Mouse (Mus musculus) hindbrain, embryonic 12.5 days (tissue): ENCODE results near the gene Zfp511. TPM values are rescaled to one million over a fixed set of nuclear protein-coding genes. Genes with fewer than 3 reads are reported as not detected.
A peak's percentile ranks its signal among the peaks of the same experiment; 100 is the strongest.

Source experiments
- ATAC-seq: fragments of 200-750 bp; cut with Nextera tagmentation; 2 replicates; pipeline ENCODE4 v1.8.0; 2017; ENCODE audit warnings: moderate TSS enrichment; ENCODE audit not compliant: low FRiP score
- H3K27ac ChIP-seq: fragments of 300-500 bp; sonication (generic); 2 replicates; pipeline ENCODE4 v1.5.1; 2016; ENCODE audit warnings: mild to moderate bottlenecking
- H3K27me3 ChIP-seq: fragments of 300-500 bp; sonication (generic); 2 replicates; pipeline ENCODE4 v1.6.1; 2016; ENCODE audit warnings: mild to moderate bottlenecking
- H3K36me3 ChIP-seq: fragments of 300-500 bp; sonication (generic); 2 replicates; pipeline ENCODE4 v1.6.1; 2016; ENCODE audit warnings: mild to moderate bottlenecking
- H3K4me1 ChIP-seq: fragments of 300-500 bp; sonication (generic); 2 replicates; pipeline ENCODE4 v1.6.1; 2016
- H3K4me2 ChIP-seq: fragments of 300-500 bp; sonication (generic); replicated peaks from 2 replicates; pipeline ENCODE4 v1.6.1; 2016; ENCODE audit warnings: mild to moderate bottlenecking
- H3K4me3 ChIP-seq: fragments of 300-500 bp; sonication (generic); 2 replicates; pipeline ENCODE4 v1.5.1; 2016; ENCODE audit warnings: mild to moderate bottlenecking
- H3K9ac ChIP-seq: fragments of 300-500 bp; sonication (generic); 2 replicates; pipeline ENCODE4 v1.6.1; 2016; ENCODE audit warnings: mild to moderate bottlenecking, moderate library complexity
- H3K9me3 ChIP-seq: fragments of 300-500 bp; sonication (generic); replicated peaks from 2 replicates; pipeline ENCODE4 v1.6.1; 2016; ENCODE audit warnings: mild to moderate bottlenecking
- WGBS: fragments of 180-500 bp; shearing (Covaris S2); methylation state at CpG from one replicate; pipeline ENCODE4 v1.1.7; 2016; 5-methylcytosine and 5-hydroxymethylcytosine counted together
- polyA plus RNA-seq: library from polyadenylated mRNA; unstranded; fragments of >200 nt; fragmentation: Nextera tagmentation; extraction: Ambion mirVana; gene quantifications from 2 replicates; pipeline ENCODE4 v1.2.1, GENCODE M21; 2016

Zfp511 gene
- 45.6 and 45.9 TPM in 2 replicates for polyA plus RNA-seq

DNA sequence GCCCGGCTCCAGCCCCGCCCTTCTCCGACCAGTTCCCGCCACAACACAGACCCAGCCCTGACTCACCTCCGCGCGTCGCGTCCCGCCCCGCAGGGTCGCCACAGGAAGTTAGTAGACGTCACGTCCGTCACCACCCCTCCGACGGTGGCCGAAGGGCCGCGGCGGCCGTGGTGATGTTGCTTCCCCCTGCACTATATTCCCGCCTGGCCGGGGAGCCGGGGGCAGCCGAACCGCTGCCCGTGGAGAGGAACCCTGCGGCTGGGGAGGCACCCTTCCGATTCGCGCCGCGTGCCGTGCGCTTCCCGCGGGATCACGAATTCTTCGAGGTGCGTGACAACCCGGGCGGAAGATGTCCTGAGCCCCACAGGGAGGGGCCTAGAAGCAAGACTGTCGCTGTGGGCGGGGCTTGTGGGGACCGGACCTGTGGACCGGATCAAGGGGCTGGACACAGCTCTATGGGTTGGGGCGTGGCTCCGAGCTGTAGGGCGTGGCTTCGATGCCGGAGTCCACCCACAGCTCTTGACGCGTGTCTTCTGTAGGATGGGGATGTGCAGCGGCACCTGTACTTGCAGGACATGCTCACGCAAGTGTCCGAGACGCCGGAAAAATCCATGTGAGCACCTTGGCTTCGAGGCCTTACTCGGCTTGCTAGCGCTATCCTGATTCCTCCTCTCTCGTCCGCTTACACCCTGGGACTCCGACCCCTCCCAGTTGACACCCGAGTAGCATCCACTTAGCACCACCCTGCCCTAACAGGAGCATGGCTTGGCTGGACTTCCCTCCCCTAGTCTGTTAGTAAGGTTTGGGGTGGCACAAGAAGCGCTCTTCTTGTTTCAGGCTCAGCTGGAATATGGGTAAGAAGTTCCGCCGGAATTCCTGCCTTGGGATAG is at the start of gene Zfp511, which contains the start of gene Tubgcp2:
Zfp511 (plus strand) TSS at position 111 of the 890 bp plus-strand sequence.
Tubgcp2 (minus strand) TSS at position 389 of the 890 bp plus-strand sequence.
- Histone ChIP-seq H3K9me3 (no peaks in the 10 kb centered on the region), H3K36me3 (peaks cover 34% of the 10 kb centered on the region), H3K9ac (peak within 1 kb of the TSS; percentile 85), H3K4me1 (peaks cover 18% of the 10 kb centered on the region), H3K27me3 (no peaks in the 10 kb centered on the region), H3K27ac (peak within 1 kb of the TSS; percentile 91), H3K4me3 (peak within 1 kb of the TSS; percentile 82), H3K4me2 (peak within 1 kb of the TSS; percentile 84)
- ATAC-seq: peak; percentile 97
- WGBS: 2% methylated on average over 67 of the region's 69 CpGs

DNA sequence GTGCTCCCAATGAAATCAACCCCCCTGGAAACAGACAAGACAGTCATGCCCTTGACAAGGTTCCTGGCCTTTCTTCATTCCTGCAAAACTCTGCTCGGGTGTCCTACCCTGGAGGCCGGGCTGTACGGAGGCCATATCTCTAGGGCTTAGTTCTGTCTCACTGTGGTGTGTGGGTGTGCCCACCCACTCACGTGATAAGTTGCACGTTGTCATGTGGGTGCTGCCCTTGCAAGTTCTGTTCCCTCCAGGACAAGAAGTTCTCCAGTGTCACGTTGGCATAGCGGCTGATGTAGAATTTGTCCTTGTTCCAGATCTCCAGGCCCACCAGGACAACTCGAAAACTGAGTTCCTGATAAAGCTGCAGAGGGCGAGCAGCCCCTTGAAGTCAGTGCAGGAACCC is 47.9 kb upstream of the Zfp511 start:
- ATAC-seq: no peak
- 90% methylated on average over 9 of the region's 9 CpGs for WGBS
- Histone ChIP-seq H3K27ac (no peak overlapping the region), H3K9me3 (no peaks in the 10 kb centered on the region), H3K4me1 (no peaks in the 10 kb centered on the region), H3K36me3 (peaks cover 23% of the 10 kb centered on the region), H3K4me2 (no peak overlapping the region), H3K4me3 (no peak overlapping the region), H3K27me3 (no peaks in the 10 kb centered on the region), H3K9ac (no peak overlapping the region)

DNA sequence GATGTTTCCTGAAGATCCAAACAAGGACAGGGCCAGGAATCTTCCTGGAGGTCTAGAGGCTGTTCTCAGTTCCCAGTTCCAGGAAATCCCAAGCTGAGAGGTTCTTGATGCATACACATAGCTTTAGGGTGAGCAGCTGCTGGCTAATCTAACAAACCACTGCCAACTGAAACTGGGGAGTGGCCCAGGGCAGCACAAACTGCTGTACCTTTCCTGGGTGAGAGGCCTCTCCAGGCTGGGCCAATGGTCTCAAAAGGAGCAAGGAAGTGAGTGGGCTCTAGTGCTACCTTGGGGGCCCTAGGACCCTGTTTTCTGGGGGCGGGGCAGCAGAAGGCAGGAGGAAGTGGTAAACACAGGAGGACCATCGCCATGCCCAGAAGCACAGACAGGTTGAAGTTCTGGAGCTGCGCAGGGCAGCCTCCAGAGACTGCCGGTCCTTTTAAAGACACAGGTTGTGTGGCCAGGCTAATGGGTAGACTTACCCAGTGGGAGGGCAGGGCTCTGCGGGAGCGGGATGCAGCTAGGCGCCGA is 45.3 kb upstream of the Zfp511 start:
- H3K36me3 ChIP-seq: peaks cover 24% of the 10 kb centered on the region
- WGBS: 75% methylated on average over 8 of the region's 8 CpGs
- H3K4me3 ChIP-seq: no peak overlapping the region
- H3K9me3 ChIP-seq: no peaks in the 10 kb centered on the region
- ATAC-seq: no peak
- H3K27ac ChIP-seq: no peak overlapping the region
- H3K27me3 ChIP-seq: no peaks in the 10 kb centered on the region
- no peaks in the 10 kb centered on the region for H3K4me1 ChIP-seq
- H3K9ac ChIP-seq: no peak overlapping the region
- no peak overlapping the region for H3K4me2 ChIP-seq

DNA sequence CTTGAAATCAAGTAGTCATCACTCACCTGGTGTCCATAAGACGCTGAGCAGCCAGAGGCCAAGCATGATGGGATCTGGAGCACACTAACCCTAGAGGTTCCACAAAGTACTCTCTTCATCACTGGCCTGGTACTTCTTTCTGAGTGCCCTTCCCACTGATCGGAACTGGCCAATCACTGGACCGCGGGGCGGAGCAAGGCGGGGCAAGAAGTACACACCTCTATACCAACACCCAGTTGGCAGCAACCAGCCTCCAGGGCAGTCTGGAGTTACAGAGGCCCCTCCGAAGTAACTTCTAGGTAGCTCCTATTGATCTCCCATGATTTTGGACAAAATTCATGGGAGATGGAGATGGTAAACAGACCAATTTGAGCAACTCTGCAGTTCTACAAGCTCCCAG is 43.8 kb upstream of the Zfp511 start, which contains the start of gene Adam8:
Adam8 (minus strand) TSS at position 157 of the 400 bp plus-strand sequence.
- no peak within 1 kb of the TSS for H3K27ac ChIP-seq
- H3K4me2 ChIP-seq: no peak within 1 kb of the TSS
- H3K9me3 ChIP-seq: no peaks in the 10 kb centered on the region
- no peak for ATAC-seq
- no peak within 1 kb of the TSS for H3K4me3 ChIP-seq
- no peaks in the 10 kb centered on the region for H3K4me1 ChIP-seq
- no peaks in the 10 kb centered on the region for H3K27me3 ChIP-seq
- H3K36me3 ChIP-seq: peaks cover 27% of the 10 kb centered on the region
- 28% methylated on average over 7 of the region's 7 CpGs for WGBS
- no peak within 1 kb of the TSS for H3K9ac ChIP-seq

DNA sequence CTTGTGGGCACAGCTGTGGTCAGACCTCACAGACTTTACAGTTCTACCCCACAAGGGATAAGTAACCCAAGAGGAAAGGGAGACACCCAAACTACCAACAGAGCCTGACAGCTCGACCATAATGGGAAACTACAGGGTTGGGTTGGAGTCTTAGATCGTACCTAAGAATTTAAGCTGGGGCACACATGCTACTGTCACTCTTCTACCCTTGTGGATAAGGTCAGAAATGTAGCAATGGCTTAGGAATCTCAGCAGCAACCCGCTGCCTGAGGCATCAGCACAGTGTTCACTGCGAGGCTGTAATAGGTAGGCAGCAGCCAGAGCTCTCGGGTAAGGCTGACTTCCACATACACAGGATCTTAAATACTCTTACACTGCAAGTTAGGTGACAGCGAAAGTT is 42.7 kb upstream of the Zfp511 start:
- no peak overlapping the region for H3K27ac ChIP-seq
- ATAC-seq: no peak
- no peaks in the 10 kb centered on the region for H3K4me1 ChIP-seq
- no peak overlapping the region for H3K4me3 ChIP-seq
- peaks cover 35% of the 10 kb centered on the region for H3K36me3 ChIP-seq
- no peak overlapping the region for H3K9ac ChIP-seq
- 90% methylated on average over 6 of the region's 6 CpGs for WGBS
- H3K27me3 ChIP-seq: no peaks in the 10 kb centered on the region
- no peaks in the 10 kb centered on the region for H3K9me3 ChIP-seq
- H3K4me2 ChIP-seq: no peak overlapping the region

DNA sequence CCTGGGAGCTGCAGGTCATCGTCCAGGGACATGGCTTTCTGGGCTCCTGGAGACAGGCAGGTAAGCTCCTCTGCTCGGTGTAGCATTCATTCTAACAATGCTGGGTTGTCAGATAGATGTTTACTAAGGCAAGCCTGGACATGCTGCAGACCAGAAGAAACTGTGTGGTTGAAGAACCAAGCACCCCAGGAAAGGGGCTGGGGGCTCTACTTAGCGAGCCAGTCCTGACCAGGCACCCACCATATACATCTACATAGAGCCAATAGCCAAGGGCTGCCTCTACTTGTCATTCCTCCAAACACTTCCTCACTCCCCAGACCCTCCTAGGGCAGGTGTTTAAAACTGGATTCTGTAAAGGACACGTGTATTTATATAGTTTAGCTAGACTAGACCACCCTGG is 42.0 kb upstream of the Zfp511 start:
- no peak for ATAC-seq
- no peak overlapping the region for H3K4me2 ChIP-seq
- no peaks in the 10 kb centered on the region for H3K9me3 ChIP-seq
- H3K9ac ChIP-seq: no peak overlapping the region
- H3K4me1 ChIP-seq: no peaks in the 10 kb centered on the region
- H3K27me3 ChIP-seq: no peaks in the 10 kb centered on the region
- H3K4me3 ChIP-seq: no peak overlapping the region
- H3K36me3 ChIP-seq: peaks cover 42% of the 10 kb centered on the region
- no peak overlapping the region for H3K27ac ChIP-seq
- WGBS: 81% methylated on average over 4 of the region's 4 CpGs

DNA sequence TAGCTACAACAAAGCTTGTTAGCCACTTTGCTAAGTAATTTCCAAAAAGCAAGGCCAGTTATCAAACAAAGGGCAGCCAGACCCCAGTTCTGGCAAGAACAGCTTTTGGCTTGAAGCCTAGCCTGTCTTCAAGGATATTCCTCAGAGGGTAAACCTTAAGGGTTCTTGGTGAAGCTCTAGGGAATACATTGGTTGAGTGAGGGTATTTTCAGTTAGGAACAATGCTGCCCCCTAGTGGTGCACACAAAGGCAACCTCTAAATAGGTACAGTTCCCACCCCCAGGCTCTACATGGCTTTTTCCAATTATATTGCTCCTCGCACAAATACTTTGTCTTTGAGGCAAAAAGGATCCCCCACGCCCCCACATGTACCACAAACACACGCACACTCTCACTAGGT is 41.5 kb upstream of the Zfp511 start:
- Histone ChIP-seq H3K4me3 (no peak overlapping the region), H3K9ac (no peak overlapping the region), H3K4me2 (no peak overlapping the region), H3K36me3 (peaks cover 47% of the 10 kb centered on the region), H3K9me3 (no peaks in the 10 kb centered on the region), H3K27me3 (no peaks in the 10 kb centered on the region), H3K4me1 (no peaks in the 10 kb centered on the region), H3K27ac (no peak overlapping the region)
- WGBS: 43% methylated on average over 3 of the region's 3 CpGs
- no peak for ATAC-seq

DNA sequence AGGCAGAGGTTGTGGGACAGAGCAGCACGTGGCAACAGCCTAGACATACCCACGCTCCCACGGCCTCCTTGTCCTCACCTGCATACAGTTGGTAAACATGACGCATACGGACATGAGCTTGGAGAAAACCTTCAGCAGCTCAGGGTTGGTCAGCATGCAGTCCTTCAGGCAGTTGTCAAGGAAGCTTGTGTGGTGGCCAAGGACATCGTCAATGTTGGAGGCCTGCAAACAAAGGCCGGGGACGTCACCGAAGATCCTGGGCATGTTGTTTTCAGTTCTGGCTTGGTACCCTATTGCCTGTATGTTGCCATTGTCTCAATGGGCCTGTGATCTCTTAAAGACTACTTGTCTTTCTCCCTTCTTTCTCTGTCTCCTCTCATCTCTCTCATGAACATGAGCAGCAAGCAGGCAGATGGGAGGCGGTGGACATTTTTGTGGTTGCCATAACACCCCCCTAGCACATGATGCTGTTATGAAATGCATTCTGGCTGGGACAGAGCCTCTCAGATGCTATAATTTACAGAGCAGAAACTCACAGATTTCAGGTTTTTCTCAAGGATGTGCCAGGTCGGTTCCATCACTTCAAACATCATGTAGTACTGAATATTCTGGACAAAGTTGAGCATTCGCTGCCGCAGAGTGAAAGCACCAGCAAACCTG is 37.4 kb upstream of the Zfp511 start:
- Histone ChIP-seq H3K36me3 (peaks cover 83% of the 10 kb centered on the region), H3K4me1 (no peaks in the 10 kb centered on the region), H3K27me3 (no peaks in the 10 kb centered on the region), H3K4me2 (no peak overlapping the region), H3K4me3 (no peak overlapping the region), H3K27ac (no peak overlapping the region), H3K9me3 (no peaks in the 10 kb centered on the region), H3K9ac (no peak overlapping the region)
- WGBS: 97% methylated on average over 13 of the region's 13 CpGs
- ATAC-seq: no peak

DNA sequence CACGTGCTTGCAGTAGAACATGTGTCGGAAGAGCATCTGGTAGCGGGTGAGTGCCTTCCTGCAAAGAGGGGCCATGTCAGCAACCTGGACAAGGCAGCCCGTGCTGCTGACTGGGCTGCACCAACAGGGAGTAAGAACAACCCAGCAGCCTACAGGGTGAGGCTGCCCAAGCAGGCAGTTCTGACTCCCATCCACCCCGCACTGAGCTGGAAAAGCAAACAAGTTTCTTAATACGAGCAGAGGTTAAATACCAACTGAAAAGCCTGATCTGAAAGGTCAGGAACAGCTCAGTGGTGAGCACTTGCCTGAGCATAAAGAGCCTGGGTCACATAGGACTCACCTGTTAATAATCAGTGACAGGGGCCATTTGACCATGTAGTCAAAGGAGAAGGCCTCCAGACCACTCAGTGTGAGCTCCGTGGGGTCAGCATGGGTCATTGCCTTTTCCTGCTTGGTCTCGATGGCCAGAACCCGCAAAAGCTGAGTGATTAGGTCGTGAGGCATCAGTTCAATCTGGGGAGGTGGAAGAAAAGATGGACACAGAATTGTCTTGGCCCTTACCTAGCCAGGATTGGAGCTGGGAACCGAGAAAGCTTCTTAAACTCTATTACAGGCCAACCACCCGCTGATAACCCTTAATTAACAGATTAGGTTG is 35.0 kb upstream of the Zfp511 start:
- H3K27me3 ChIP-seq: no peaks in the 10 kb centered on the region
- no peak for ATAC-seq
- 57% methylated on average over 12 of the region's 12 CpGs for WGBS
- no peak overlapping the region for H3K27ac ChIP-seq
- H3K4me2 ChIP-seq: no peak overlapping the region
- H3K4me1 ChIP-seq: no peaks in the 10 kb centered on the region
- H3K4me3 ChIP-seq: no peak overlapping the region
- peaks cover 93% of the 10 kb centered on the region for H3K36me3 ChIP-seq
- no peaks in the 10 kb centered on the region for H3K9me3 ChIP-seq
- H3K9ac ChIP-seq: no peak overlapping the region

DNA sequence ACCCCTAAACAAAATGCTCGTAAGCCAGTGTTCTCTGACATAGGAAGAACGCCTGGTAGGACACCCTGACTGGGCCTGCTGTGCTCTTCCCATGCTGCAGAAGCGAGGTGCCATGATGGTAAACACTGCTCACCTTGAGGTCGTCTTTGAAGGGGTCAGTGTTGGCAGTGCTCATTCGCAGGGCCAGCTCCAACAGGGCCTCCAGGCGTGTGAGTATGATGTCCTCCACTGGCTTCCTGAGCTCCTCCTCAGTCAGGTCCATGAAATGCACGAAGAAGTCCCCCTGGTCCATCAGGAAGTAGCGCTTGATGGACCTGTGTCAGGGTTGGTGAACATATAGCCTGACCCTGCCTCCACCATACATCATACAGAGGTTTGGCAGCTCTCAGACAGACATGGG is 31.5 kb upstream of the Zfp511 start:
- ATAC-seq: no peak
- Histone ChIP-seq H3K4me3 (no peak overlapping the region), H3K27ac (no peak overlapping the region), H3K4me1 (no peaks in the 10 kb centered on the region), H3K27me3 (no peaks in the 10 kb centered on the region), H3K36me3 (peaks cover 76% of the 10 kb centered on the region), H3K9ac (no peak overlapping the region), H3K9me3 (no peaks in the 10 kb centered on the region), H3K4me2 (no peak overlapping the region)
- 92% methylated on average over 8 of the region's 8 CpGs for WGBS

DNA sequence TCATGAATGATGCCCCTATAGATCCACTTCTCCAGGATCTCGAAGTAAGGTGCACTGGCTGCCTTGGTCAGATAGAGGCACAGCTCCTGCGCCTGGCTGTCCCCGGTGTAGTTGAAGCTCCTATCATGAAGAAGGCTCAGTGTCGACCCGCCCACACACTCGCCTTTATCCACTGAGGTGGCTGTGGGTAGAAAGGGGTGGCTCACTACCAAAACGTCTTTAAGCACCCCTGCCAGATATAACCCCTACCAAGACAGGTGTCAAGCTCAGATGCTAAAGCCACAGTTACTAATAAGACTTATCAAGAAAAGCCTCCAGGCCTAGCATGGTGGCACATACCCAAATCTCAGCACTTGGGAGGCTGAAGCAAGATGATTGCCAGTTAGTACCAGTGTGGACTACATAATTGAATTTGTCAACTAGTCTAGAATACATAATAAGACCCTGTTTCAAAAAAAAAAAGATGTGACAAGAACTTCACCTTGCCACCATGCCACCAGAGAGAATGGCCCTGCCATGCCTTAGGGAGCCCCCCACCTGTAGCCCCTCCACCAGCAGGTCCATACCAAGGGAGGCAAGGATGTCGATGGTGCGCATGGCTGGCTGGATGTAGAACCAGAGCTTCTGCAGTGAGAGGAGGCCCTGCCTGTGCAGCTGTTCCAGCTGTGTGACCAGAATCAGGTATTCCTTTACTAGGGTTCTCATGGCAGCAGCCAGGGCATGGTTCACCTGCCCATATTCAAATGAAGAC is 29.2 kb upstream of the Zfp511 start:
- Histone ChIP-seq H3K4me3 (no peak overlapping the region), H3K9ac (no peak overlapping the region), H3K27me3 (no peaks in the 10 kb centered on the region), H3K4me1 (no peaks in the 10 kb centered on the region), H3K36me3 (peaks cover 59% of the 10 kb centered on the region), H3K9me3 (no peaks in the 10 kb centered on the region), H3K4me2 (no peak overlapping the region), H3K27ac (no peak overlapping the region)
- ATAC-seq: no peak
- WGBS: 94% methylated on average over 9 of the region's 9 CpGs
